Mouse (Mus musculus) heart, adult 2 months (tissue): ENCODE measurements at regions not wholly inside any gene's neighbourhood (a gene's known extent, or its start where the extent isn't known, plus 50 kb on each side); places are given as distances from the start of the nearest gene placed in this dataset.

ENCODE experiments used
- DNase-seq, 2 experiments: peaks; one replicate each; pipeline ENCODE4 v3.0.0; 2021
- H3K27ac ChIP-seq: fragments of 200-600 bp; 2 replicates; pipeline ENCODE4 v1.8.1; 2022
- H3K27me3 ChIP-seq: fragments of 200-500 bp; 2 replicates; pipeline ENCODE4 v1.6.1; 2012; ENCODE audit warnings: mild to moderate bottlenecking, low read length, inconsistent platforms, mixed read lengths; ENCODE audit not compliant: control insufficient read depth, insufficient read depth
- H3K36me3 ChIP-seq: fragments of 200-500 bp; 2 replicates; pipeline ENCODE4 v1.6.1; 2012; ENCODE audit warnings: low read length, inconsistent platforms; ENCODE audit not compliant: control insufficient read depth, insufficient read depth
- H3K4me1 ChIP-seq: fragments of 200-500 bp; 2 replicates; pipeline ENCODE4 v1.6.1; 2011; ENCODE audit warnings: low read length; ENCODE audit not compliant: control insufficient read depth, insufficient read depth
- H3K4me3 ChIP-seq: fragments of 200-600 bp; 2 replicates; pipeline ENCODE4 v1.8.1; 2022
- H3K79me2 ChIP-seq: fragments of 200-500 bp; replicated peaks from 2 replicates; pipeline ENCODE4 v1.6.1; 2012; ENCODE audit warnings: mild to moderate bottlenecking, inconsistent platforms, low read length, moderate library complexity, mixed read lengths; ENCODE audit not compliant: control insufficient read depth, insufficient read depth
- H3K9ac ChIP-seq: fragments of 200-500 bp; 2 replicates; pipeline ENCODE4 v1.6.1; 2012; ENCODE audit warnings: low read depth, mild to moderate bottlenecking, control low read depth, inconsistent platforms, low read length, mixed read lengths
- CTCF ChIP-seq: fragments of 200-600 bp; IDR thresholded peaks from 2 replicates; pipeline ENCODE4 v1.8.1; 2022; ENCODE audit warnings: antibody characterized with exemption, mild to moderate bottlenecking, moderate library complexity
- EP300 ChIP-seq: fragments of 200-500 bp; IDR thresholded peaks from 2 replicates; pipeline ENCODE4 v1.6.1; 2011; ENCODE audit warnings: low read depth, low read length, control low read depth; ENCODE audit not compliant: insufficient read depth
- POLR2A ChIP-seq: fragments of 200-500 bp; IDR thresholded peaks from 2 replicates; pipeline ENCODE4 v1.6.1; 2011; ENCODE audit warnings: mild to moderate bottlenecking, low read depth, low read length, control low read depth; ENCODE audit not compliant: insufficient read depth
- WGBS: fragments of 180-500 bp; shearing (Covaris S2); methylation state at CpG from one replicate; pipeline ENCODE4 v1.1.7; 2018; 5-methylcytosine and 5-hydroxymethylcytosine counted together
- intact Hi-C: fragments of 180-260 bp; cut with DNase I; formaldehyde crosslinking; loops from one replicate; pipeline ENCODE4 v1.15.1; 2025

DNA sequence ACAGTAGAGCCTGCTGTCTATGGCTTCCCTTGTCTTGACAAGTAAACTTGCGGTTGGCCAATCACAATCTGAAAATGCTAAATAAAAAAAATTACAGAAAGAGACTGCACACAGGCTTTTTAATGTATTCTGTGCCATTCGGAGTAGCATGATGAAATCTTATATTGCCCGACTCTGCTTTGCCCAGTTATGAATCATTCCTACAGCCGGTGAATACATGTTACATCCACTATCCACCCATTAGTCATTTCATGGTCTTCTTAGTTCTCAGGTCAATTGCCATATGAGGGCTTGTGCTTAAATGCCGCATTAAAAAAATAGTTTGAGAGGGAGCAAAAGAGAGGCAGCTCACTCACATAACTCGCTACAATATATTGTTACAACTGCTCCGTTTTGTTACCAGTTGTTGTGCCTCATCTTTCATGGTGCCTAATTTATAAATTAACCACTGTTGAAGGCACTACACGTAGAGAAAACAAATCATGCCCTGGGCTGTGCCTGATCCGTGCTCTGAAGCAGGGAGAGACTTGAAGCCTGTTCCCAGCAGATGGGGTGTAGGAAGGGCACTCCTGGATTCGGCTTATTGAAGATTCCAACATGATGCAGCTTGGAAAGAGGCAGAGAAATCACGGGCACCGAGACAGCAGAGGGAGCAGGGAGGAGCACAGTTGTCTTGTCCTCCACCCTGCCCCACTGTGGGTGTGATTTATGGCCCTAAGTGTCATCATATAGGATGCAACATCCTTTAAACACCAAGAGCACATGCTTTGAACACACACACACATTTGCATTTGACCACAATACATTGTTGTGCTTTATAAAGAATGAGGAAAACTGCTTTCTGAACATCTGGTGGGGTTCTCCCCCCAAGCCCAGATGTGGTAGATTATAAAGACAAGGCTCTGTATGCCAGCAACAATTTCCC, 427.0 kb upstream of the Zmiz1 start:
- Histone ChIP-seq H3K27ac (no peak overlapping the region), H3K4me1 (no peaks in the 10 kb centered on the region), H3K79me2 (no peaks in the 10 kb centered on the region), H3K9ac (no peak overlapping the region), H3K27me3 (no peaks in the 10 kb centered on the region), H3K4me3 (no peak overlapping the region), H3K36me3 (no peaks in the 10 kb centered on the region)
- 85% methylated on average over 12 of the region's 12 CpGs for WGBS
- no peak for TF ChIP-seq CTCF
- no peak for TF ChIP-seq EP300
- no peak for TF ChIP-seq POLR2A
- DNase-seq: no peak
- intact Hi-C loops: no loop called here

DNA sequence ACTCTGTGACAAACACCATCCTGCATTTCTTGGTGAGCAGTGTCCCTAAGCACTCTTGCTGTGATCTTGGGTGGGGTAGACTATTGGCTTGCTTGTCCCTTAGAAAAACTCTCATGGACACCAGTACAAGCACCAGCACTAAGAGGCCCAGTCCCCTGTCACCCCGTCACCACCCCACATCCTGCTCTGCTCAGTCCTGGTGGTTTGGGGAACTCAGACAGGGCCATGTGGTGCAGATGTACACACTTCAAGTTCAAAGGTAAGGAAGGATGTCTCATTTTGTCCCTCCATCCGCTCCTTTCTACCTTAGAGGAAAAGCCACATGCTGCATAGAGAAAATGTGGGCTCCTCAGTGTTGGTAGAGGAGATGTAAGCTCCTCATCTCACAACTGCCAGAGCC, 426.1 kb upstream of the Zmiz1 start:
- DNase-seq: no peak
- Histone ChIP-seq H3K36me3 (no peaks in the 10 kb centered on the region), H3K27ac (no peak overlapping the region), H3K9ac (no peak overlapping the region), H3K79me2 (no peaks in the 10 kb centered on the region), H3K4me3 (no peak overlapping the region), H3K4me1 (no peaks in the 10 kb centered on the region), H3K27me3 (no peaks in the 10 kb centered on the region)
- 89% methylated on average over 2 of the region's 2 CpGs for WGBS
- TF ChIP-seq CTCF: no peak
- TF ChIP-seq EP300: no peak
- no peak for TF ChIP-seq POLR2A
- intact Hi-C loops: no loop called here

DNA sequence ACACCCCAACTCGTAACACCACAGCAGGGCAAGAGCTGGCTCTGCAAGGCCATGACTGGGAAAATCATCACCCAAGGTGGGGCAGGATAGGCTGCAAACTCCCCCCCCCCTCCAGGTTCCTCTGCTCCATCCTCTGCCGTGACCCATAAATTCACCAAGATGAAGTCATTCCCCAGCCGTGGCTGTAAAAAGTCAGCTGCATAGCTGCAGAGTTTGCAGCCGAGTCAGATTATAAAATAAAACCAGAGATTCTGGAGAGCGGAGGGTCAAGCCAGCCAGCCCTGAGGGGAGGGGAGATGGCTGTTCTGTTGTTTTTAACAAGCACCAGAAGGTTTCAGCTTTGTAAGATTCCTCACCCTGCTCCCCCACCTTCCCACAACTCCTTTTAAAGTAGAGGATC, 416.7 kb upstream of the Zmiz1 start:
- intact Hi-C loops: loop anchor here (10.0 kb wide), 1 partner anchor 503 kb away; no protein-coding TSS in a partner anchor
- WGBS: 39% methylated on average over 5 of the region's 5 CpGs
- TF ChIP-seq POLR2A (no peak), CTCF (no peak), EP300 (no peak)
- Histone ChIP-seq H3K79me2 (no peaks in the 10 kb centered on the region), H3K9ac (no peak overlapping the region), H3K27me3 (no peaks in the 10 kb centered on the region), H3K4me3 (no peak overlapping the region), H3K36me3 (no peaks in the 10 kb centered on the region), H3K27ac (no peak overlapping the region), H3K4me1 (peaks cover 2% of the 10 kb centered on the region)
- no peak for DNase-seq

DNA sequence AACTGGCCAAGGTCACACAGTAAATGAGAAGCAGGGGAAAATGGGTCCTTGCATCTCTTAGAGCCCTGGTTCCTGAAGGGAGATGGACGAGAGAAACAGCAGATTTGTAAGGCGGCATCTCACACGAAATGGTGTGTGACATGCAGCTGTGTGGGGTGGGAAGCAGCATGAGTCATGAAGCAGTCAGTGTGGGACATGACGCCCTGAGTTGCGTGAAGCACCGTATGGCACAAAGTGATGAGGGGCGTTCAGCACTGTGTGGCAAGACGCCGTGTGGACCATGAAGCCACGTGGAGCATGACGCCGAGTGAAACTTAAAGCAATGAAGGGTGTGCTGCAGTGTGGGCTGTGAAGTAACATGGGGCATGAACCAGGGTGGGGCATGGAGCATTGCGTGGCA, 414.9 kb upstream of the Zmiz1 start:
- Histone ChIP-seq H3K4me3 (no peak overlapping the region), H3K9ac (no peak overlapping the region), H3K79me2 (no peaks in the 10 kb centered on the region), H3K27me3 (no peaks in the 10 kb centered on the region), H3K27ac (no peak overlapping the region), H3K4me1 (peaks cover 2% of the 10 kb centered on the region), H3K36me3 (no peaks in the 10 kb centered on the region)
- intact Hi-C loops: loop anchor here (10.0 kb wide), 1 partner anchor 501 kb away; no protein-coding TSS in a partner anchor
- TF ChIP-seq POLR2A: no peak
- no peak for TF ChIP-seq EP300
- no peak for TF ChIP-seq CTCF
- DNase-seq: no peak
- WGBS: 95% methylated on average over 13 of the region's 13 CpGs

DNA sequence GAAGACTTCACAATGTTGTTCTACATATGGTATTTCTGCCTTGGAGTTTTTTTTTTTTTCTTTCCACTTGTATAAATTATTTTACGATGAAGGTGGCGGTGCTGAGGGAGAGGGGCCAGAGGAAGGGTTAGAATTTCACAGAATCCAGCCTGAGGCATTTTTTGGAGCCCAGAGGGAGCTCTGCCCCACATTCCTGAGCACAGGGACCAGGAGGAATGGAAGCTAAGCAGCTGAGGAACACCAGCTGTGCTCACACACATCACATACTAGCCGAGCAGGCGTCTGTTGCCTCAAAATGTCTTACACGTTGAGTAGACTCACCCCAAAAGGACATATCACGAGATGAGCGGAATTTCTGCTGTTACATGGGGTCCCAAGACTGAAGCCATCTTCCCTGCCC, 414.1 kb upstream of the Zmiz1 start:
- WGBS: 73% methylated on average over 7 of the region's 7 CpGs
- intact Hi-C loops: loop anchor here (10.0 kb wide), 1 partner anchor 500 kb away; no protein-coding TSS in a partner anchor
- Histone ChIP-seq H3K4me1 (peaks cover 2% of the 10 kb centered on the region), H3K27ac (no peak overlapping the region), H3K36me3 (no peaks in the 10 kb centered on the region), H3K4me3 (no peak overlapping the region), H3K27me3 (no peaks in the 10 kb centered on the region), H3K9ac (no peak overlapping the region), H3K79me2 (no peaks in the 10 kb centered on the region)
- TF ChIP-seq POLR2A (no peak), EP300 (no peak), CTCF (no peak)
- DNase-seq: no peak

DNA sequence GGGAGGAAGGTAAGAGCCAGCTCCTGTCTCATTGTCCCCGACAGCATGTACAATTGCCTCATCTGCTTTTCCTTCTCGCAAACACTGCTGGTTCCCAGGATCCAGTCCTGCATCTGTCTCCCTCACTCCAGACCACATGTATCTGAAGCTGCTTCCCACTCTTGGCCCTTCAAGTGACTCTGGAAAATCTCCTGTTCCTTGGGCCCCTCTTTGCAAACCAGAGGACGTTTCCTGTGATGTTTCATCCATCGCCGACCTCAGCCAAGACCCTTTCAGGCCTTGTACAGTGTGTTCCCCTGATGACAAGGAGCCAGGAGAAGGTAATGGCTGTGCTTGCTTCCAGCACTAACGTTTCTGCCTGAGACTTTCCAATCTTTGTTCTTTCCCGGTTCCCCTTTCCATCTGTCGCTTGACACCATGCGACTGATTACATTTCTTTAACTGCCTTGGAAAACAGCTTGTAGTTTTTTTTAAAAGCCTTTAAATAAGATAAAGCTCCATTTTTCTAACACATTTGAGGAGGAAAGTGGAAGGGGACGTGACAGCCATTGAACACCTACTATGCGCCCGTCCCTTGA, 408.2 kb upstream of the Zmiz1 start:
- Histone ChIP-seq H3K4me1 (no peaks in the 10 kb centered on the region), H3K79me2 (no peaks in the 10 kb centered on the region), H3K27ac (no peak overlapping the region), H3K36me3 (no peaks in the 10 kb centered on the region), H3K27me3 (no peaks in the 10 kb centered on the region), H3K9ac (no peak overlapping the region), H3K4me3 (no peak overlapping the region)
- 61% methylated on average over 12 of the region's 12 CpGs for WGBS
- DNase-seq: no peak
- intact Hi-C loops: no loop called here
- no peak for TF ChIP-seq EP300
- no peak for TF ChIP-seq POLR2A
- no peak for TF ChIP-seq CTCF
